Mouse (Mus musculus): Measurements from ENCODE around the gene Ugt1a5. TPM values are rescaled to one million over a fixed set of nuclear protein-coding genes. Genes with fewer than 3 reads are reported as not detected.
"Not testable (repeated sequence)": the region's sequence is repeated elsewhere in the genome, so short reads cannot be mapped to it uniquely, and the experiment has no call there.

The Ugt1a5 gene
- polyA plus RNA-seq, 2 experiments from 2014 or later, result not detected

DNA sequence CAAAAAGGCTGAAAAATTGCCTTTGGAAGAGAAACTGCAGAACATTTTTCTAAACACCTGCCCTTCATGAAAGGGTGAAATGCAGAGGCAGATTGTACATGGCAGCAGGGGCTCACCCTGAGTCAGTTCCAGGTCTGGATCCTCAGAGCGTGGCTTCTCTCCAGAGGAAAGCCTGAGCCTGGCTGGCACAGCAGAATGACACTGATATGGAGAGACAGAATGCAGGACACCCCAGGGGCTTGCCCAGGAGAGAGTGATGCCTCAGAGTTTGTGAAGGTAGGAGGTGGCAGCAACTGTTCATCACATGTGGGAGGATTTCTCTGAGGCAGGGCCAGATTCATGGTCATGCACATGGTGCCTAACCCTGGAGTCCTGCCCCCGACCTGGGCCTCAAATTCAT lies 34.2 kb downstream of the Ugt1a5 start:
- ATAC-seq, result no peak

DNA sequence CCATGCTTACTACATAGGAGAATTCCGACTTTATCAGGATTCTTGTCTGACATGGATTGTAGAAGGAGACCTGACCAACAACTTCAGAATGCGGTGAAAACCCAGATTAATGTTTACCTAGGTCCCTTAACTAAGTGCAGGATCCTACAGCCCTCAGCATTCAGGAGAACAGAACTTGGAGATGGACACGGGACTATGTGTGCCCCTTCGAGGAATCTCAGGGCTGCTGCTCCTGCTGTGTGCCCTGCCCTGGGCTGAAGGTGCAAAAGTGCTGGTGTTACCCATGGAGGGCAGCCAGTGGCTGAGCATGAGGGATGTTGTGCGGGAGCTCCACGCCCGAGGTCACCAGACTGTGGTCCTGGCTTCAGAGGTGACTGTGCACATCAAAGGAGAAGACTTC lies 34.6 kb downstream of the Ugt1a5 start, which contains the start of gene Ugt1a2:
TSS of gene Ugt1a2 (plus strand) at position 146 of the 400 bp plus-strand sequence.
- ATAC-seq, result no peak

DNA sequence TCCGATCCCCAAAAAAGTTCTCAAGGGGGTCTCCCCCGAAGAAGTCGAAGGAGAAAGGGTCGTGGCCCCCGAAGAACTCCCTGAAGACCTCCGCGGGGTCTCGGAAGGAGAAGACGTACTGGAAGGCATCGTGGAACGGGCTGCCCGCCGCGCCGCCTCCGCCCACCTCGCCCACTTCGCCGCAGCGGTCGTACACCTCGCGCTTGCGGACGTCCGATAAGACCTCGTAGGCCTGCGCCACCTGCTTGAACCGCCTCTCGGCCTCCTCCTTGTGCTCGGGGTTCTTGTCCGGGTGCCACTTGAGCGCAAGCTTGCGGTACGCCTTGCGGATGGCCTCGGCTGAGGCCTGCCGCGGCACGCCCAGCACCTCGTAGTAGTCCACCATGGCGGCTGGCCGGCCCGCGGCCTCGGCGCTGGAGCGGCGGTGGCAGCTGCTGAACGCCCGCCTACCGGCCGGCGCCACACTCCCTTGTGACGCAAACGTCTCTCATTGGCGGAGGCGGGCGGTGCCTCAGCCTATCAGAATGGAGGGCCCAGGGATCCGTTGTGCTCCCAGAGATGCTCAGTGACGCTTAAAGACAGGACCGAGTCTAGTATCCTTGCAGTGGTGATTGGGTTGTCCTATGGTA lies 39.6 kb downstream of the Ugt1a5 start, which contains the start of gene Dnajb3:
TSS of gene Dnajb3 (minus strand) at position 489 of the 629 bp plus-strand sequence.
- ATAC-seq, result peak; percentile 84

DNA sequence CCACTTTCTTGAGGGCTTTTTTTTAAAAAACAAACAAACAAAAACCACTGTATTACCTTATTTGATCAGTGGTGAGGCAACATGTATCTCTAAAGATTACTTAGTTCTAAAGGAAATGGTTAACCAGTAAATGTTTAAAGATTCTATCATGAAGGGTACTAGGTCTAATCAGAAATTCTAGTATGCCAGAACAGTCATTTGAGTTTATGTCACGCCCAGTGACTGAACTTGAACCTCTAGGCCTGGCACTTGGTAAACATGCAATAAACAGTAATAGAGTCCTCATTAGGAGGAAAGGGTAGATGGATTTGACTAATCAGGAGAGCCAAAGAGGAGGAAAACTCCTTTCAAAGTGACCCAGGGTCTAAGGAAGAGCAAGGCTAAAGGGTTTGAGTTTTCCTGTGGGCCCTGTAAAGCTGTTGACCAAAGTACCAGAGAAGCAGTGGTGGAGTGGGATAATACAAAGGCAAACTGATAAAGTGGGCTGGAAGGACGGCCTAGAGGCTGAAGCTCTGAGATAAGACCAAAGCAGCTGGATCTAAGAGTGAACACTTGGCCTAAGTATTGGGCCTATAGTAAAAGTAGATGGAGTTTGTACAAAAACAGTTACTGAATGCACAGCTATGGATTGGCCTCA lies 41.1 kb downstream of the Ugt1a5 start:
- no peak for ATAC-seq

DNA sequence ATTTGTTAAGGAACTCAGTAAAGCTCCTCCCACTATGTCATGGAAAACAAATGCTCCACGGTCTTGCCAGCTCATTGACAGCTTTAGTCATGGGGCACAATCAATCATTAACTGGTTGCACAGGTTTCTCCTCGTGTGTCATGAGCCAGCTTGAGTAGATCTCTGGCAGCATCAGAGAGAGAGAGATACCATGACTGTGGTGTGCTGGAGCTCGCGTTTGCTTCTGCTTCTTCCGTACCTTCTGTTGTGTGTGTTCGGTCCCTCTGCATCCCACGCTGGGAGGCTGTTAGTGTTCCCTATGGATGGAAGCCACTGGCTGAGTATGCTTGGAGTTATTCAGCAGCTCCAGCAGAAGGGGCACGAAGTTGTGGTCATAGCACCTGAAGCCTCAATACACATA lies 46.0 kb downstream of the Ugt1a5 start, which contains the start of gene Ugt1a1:
TSS of gene Ugt1a1 (plus strand) at position 148 of the 400 bp plus-strand sequence.
- no peak for ATAC-seq

DNA sequence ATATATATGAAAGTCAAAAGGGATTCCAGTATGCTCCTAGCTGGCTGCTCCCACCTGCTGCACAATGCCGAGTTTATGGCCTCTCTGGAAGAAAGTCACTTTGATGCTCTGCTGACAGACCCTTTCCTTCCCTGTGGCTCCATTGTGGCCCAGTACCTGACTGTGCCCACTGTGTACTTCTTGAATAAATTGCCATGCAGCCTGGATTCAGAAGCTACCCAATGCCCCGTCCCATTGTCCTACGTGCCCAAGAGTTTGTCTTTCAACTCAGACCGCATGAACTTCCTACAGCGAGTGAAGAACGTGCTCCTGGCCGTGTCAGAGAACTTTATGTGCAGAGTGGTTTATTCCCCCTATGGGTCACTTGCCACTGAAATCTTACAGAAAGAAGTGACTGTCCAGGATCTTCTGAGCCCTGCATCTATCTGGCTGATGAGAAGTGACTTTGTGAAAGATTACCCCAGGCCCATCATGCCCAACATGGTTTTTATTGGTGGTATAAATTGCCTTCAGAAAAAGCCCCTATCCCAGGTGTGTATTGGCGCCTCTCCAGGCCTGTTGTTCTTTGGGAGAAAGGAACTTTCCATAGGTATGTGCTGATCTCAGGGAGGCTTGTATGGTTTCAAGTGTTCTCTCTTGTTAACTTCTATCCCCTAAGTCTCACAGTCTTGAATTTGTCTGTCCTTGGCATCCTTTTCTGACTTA lies 46.7 kb downstream of the Ugt1a5 start:
- ATAC-seq, result no peak

DNA sequence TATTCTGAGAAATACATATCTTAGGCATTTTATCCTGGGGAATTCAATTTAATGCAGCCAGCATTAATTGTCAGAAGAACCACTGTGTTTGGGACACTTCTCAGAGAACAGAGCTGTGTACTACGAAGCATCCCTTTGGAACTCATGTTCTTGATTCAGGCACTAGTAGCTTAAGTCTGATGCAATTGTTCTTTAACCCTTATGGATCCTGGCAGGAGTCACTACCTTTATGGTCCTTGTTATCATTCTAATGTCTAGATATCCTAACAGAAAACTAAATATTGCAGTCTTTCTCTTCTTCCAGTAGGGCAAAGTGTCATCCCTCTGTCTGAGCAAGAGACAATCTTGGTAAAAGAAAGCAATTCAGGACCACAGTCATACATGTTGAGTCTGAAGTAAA lies 47.2 kb downstream of the Ugt1a5 start:
- no peak for ATAC-seq

DNA sequence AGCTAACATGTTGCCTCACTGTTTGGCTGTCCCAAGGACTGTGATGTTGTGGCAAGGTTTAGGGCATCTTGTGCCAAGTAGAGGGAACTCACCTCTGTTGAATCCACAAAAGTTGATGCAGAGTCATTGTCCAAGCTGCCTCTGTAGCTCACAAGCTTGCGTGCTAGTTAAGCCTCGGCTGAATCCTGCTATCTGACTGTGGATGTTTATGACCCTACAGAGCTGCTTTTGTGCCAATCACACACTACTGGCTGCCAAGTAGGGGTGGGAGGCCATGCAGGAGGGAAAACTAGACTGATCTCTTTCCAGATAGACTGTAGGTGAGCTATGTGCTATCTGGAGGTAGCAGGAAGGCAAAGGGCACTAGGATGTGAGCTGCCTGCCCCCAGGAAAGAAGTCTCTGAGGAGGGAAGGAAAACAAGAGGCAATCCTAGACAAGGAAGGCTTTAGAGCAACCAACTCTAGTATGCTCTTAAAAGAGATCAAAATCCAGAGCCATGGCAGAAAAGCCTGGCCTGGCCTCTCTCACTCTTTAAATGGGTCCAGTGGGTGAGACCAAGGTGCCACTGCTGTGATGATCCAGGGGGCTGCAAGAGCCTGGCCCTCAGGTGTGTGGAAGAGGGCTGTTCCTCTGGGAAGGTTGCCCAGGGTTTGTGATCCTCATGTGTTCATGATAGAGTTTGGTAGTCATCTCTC lies 48.1 kb downstream of the Ugt1a5 start:
- ATAC-seq, result no peak

DNA sequence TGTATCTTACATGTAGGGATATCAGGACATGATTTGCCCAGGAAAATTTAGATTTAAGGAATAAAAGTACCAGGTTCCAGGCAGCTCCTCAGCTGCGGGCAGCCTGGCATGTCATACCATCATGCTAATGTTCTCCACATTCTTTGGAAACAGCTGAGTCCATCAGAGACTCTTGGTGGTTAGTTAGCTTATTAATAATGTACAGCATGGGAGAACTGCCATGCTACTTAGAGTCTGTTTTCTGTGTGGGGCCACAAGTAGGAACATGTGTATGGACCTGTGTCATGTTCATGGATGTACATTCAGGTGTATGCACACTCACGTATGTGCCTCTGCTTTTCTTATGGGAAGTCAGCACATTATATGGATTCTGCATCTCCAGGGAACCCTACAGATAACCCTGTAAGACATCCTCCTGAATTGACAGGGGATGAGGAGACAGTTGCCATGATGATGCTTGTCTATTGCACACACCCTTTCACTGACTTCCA lies 48.7 kb downstream of the Ugt1a5 start:
- ATAC-seq, result no peak

DNA sequence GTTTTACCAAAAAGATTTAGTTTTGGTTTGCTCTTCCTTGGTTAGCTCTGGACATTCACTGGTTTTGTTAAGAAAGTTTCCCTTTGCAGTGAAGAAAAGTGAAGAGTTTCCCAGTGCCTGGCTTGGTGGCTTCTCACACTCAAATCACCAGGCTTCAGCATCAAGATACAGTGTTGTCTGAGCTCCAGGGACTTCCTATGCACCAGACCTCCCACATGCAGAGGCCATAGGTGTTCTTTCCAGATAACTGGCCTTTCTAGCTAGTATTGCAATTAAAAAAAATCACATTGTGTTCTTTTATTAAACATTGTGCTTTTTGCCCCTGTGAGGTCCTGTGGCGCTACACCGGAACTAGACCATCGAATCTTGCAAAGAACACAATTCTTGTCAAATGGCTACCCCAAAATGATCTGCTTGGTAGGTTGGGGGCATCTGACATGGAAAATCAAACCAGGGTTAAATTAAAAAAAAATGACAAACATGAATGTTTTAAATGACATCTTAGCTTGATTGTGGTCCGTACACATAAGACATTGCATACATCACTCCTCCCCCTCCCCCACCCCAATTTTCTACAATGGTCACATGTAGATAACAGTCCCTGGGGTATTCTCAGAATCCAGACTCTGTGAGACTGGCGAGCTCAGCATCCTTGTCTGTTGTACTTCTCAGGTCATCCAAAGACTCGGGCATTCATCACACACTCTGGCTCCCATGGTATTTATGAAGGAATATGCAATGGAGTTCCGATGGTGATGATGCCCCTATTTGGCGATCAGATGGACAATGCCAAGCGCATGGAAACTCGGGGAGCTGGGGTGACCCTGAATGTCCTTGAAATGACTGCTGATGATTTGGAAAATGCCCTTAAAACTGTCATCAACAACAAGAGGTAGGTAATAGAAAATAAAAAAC lies 49.9 kb downstream of the Ugt1a5 start:
- no peak for ATAC-seq

DNA sequence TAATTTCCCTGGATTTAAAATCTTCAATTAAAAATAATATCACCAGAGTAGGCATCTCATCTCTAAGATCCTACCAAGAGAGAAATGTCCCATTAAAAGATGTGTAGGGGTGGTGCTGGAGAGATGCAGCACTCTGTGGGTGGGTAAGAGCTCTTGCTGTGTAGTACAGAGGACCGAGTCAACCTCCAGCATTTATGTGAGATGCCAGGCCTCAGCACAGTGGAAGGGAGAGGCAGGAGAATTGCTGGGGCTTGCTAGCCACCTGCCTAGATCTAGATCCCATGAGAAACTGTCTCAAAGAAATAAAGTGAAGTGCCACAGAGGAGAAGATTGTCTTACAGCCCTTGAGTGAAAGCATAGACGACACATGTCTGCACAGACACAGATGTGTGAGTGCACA lies 50.7 kb downstream of the Ugt1a5 start:
- ATAC-seq, result no peak

DNA sequence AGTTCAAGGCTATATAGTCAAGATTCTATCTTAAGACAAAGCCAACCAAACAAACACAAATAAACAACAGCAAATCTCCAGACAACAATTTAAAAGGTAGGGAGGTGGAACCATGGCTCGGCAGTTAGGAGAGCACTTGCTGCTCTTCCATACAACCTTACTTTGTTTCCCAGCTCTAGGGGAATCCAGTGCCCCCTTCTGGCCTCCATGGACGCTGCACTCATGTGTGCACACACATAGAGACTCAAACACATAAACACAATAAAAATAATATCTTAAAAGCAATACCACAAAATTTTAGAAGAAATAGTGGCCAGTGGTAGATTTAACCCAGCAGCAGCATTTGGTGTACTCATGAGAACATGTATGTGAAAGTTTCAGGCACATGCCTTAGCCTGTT lies 51.3 kb downstream of the Ugt1a5 start:
- ATAC-seq, result no peak

DNA sequence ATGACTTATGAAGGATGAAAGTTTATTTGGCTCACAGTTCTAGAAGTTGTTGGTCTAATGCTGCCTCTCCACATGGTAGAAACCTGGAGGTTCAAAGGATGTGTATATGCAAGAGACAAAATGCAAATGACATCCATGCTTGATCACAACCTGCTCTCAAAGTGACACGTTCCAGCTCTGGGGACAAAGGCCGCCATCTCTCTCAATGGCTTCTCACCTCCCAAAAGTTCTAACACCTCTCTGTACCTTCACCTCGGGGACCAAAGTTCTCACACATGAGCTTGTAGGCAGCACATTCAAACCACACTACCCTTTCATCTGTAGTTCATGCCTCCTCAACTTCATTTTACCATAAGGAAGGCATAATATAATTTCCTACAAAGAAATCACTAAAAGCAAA lies 51.8 kb downstream of the Ugt1a5 start:
- no peak for ATAC-seq

DNA sequence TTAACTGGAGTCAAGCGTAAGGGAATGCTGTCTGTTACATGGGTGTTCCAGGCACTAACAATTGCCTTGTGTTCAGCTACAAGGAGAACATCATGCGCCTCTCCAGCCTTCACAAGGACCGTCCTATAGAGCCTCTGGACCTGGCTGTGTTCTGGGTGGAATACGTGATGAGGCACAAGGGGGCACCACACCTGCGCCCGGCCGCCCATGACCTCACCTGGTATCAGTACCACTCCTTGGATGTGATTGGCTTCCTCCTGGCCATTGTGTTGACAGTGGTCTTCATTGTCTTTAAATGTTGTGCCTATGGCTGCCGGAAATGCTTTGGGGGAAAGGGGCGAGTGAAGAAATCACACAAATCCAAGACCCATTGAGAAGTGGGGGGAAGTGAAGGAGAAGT lies 52.2 kb downstream of the Ugt1a5 start:
- no peak for ATAC-seq

DNA sequence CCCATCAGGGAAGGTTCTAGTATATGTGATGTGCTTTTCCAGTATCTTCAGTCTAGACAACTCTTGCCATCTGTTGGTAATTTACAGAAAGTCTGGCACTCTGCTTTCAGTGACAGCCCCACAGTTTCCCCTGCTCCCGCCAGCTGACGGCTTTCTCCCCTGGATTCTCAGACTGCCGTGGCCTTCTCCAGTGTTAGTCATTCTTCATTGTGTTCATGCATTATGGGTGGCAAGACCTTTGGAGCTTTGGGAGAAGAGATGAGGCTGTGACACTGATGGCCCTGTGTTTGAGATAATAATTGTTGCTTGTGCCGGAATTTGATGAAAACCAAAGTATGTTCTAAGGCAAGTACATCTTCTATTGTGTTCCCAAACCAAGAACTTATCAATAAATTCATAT lies 52.8 kb downstream of the Ugt1a5 start:
- no peak for ATAC-seq

DNA sequence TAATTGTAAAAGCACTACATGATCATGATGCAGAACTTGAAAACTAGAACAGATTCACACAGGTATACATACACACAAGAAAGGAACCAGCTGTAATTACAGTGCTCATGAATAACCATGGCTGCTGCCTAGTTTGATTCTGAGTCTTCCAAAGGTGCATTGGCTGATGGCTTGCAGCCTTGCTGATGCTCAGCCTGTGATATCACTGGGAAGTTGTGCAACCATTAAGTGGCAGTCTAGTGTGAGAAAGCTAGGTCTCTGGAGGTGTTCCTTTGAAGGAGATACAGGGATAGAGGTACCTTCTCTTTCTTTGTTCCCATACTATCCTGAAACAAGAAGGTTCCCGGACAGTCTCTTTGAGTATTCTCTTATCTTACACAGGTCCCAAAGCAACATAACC lies 53.2 kb downstream of the Ugt1a5 start:
- no peak for ATAC-seq

DNA sequence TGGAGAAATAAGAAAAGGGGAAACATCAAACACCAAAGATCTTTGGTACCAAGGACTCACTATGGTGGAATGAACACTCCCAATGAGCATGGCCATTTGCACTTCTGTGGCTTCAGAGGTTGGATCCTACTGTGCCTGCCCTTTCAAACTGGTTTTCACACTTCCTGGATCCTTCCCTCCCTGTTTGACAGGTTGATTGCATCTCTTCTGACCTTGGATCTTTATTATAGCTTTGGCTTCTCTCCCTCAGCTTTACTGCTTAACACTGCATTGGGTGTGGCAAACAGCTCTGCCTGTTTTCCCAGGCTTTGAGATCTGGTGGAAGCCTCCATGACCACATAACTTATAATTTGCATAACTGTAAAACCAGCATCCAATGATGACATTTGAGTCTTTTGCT lies 54.5 kb downstream of the Ugt1a5 start:
- no peak for ATAC-seq

DNA sequence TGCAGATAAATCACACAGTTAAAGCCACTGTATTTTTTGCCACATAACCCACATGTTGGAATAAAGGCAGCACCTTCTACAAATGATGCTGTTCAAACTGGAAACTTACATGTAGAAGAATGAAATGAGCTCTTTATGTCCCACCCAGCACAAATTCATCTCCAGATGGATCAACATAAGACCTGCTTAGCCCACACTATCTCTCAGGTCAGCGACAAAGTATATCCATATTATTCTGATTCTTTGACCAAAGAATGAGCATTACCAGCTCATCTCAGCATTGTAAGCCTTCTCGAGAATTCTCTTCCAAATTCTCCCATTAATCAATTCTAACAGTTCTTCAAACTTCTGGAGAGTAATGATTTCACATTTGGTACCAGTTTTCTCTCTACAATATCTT lies 56.4 kb downstream of the Ugt1a5 start:
- ATAC-seq, result no peak

DNA sequence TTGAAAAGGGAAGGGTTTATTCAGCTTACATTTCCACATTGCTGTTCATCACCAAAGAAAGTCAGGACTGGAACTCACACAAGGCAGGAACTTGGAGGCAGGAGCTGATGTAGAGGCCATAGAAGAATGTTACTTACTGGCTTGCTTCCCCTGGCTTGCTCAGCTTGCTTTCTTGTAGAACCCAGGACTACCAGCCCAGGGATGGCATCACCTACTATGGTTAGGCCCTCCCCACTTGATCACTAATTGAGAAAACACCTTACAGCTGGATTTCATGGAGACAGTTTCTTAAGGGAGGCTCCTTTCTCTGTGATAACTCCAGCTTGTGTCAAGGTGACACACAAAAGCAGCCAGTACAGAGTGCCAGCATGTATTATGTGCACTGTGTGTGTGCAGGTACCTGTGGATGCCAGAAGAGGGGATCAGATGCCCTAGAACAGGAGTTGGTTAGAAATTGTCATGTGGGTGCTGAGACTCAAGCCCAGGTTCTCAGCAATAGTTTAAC lies 57.3 kb downstream of the Ugt1a5 start:
- not testable (repeated sequence) for ATAC-seq

DNA sequence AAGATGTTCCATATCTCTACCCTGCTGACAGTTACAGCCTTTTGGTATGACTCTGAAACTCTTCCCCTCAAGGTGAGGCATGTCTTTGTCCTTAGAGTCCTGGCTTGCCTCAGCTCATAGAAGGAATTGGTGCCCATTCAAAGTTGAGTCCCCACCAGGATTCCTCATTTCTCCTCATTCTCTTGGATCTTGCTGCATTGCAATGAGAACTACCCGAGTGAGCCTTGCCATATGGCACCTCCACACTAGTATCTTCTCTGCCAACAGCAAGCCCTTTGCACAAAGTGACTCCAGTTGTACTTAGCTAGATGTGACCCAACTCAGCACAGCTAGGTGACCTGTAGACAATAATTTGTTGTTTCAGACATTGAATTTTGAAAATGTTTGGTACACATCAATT lies 57.8 kb downstream of the Ugt1a5 start:
- no peak for ATAC-seq

DNA sequence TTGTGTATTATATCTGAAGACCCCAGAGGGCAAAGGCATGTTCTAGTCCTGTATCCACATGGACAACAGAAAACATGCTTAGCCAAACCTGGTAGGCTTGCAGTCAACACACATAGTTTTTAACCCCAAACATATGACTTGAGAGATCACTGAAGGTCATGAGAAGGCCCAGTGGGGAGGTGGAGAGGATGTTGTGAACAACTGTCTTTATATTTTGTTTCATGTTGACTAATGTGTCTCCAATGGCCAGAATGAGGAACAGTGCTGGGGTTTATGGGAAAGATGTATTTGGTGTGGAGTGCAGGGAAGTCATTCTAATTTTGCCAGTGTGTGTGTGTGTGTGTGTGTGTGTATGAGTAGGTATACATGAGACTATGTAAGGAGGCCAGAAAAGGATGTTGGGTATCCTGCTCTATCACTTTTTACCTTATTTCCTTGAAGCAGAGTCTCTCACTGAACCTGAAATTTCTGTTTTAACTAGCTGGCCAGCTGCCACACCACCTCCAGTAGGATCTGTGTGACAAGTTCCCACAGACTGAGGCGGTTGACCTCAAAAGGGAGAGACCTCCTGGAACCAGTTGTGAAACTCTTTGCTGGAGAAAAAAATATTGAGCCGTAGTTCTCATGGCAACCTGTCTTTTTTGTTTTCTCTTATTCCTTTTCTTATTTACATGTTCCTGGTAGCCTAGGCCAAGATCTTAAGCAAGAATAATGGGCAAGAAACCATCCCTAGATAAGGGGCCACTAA lies 58.4 kb downstream of the Ugt1a5 start:
- ATAC-seq, result no peak
